Mouse (Mus musculus): ENCODE measurements at regions not wholly inside any gene's neighbourhood (a gene's known extent, or its start where the extent isn't known, plus 50 kb on each side); places are given as distances from the start of the nearest gene placed in this dataset.
A peak's percentile ranks its signal among the peaks of the same experiment; 100 is the strongest.

DNA sequence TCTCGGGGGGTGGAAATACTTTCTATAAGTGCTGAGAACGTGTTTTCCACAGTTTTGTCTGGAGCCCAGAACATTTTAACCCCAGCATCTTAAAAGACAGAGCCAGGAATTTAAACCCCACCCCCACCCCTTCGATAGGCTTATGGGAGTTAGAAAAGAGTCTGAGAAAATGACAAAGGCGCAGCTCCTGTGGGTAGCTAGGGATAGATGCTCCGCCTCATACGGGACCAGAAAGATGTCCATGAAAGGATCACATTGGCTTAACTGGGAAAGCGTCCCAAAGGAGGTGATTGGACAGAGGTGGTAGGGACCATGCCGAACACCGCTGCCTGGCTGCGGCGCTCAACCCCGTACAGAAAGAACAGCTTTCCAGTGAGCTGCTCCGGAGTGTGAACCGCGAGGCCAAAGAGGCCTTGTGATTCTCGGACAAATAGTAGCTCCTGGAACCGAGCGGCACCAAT lies 50.6 kb upstream of the Kdm7a start:
- peak overlapping the region; percentile 59 for H3K4me3 ChIP-seq (ENCODE audit: insufficient read depth, low read depth, low read length)
- peak overlapping the region; percentile 83 for H3K27ac ChIP-seq (replicated peaks; ENCODE audit: low read depth, low read length)
- H3K4me1 ChIP-seq (ENCODE audit: control insufficient read depth, insufficient read depth, insufficient read length, low read length): peaks cover 13% of the 10 kb centered on the region

DNA sequence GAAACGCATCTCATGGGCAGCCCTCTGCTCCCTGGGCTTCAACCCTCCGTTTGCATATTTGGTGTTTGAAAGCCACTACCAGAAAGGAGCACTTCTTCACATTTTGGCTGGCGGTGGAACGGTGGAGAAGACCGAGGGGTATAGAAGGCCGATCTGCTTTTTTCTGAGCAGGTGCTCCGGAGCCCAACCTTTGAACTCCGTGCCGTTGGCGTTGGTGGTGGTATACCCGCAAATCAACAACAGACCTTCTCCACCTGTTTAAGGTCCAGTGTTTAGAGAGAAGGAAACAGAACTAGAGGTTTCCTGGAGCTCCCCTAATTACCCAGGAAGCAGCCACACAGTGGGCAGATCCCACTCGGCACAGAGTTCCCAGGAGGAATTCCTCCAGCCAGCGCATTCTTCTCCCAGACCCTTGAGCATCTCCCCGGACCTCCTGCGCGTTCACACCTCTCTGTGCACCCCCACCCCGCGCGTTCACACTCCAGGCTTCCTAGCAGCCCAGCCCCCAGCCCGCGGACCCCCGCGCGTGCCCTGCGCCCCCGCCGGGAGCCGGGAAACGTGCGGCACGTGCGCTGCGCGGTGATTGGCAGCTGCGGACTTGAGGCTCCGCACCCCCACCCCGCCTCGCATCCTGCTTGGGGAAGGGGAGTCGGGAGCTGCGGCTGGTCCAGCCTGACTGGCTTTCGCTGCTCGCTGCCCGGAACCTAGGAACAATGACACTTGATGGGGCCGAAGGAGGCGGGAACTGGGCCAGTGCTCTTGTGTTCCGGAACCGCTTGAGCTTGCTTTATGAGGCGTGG lies 49.9 kb upstream of the Kdm7a start:
- Histone ChIP-seq H3K4me1 (ENCODE audit: control insufficient read depth, insufficient read depth, insufficient read length, low read length) (peaks cover 13% of the 10 kb centered on the region), H3K27ac (replicated peaks; ENCODE audit: low read depth, low read length) (peak overlapping the region; percentile 83), H3K4me3 (ENCODE audit: insufficient read depth, low read depth, low read length) (peak overlapping the region; percentile 59)

All from brown adipose tissue, adult 24 weeks (tissue).